Mouse (Mus musculus): ENCODE measurements around the gene Mapk13. TPM values are rescaled to one million over a fixed set of nuclear protein-coding genes. Genes with fewer than 3 reads are reported as not detected.

The Mapk13 gene
- polyA plus RNA-seq, 1 experiment = 12.4 TPM

- Histone ChIP-seq H3K4me3 (ENCODE audit: insufficient read depth, low read length) (no peak overlapping the region), H3K4me1 (ENCODE audit: control insufficient read depth, insufficient read depth, low read length) (no peaks in the 10 kb centered on the region), H3K27ac (ENCODE audit: insufficient read depth, low read length) (no peak overlapping the region)
- no peak for TF ChIP-seq POLR2A (IDR thresholded peaks at IDR 0.05; ENCODE audit: low read depth, low read length)
- TF ChIP-seq CTCF (IDR thresholded peaks at IDR 0.05; ENCODE audit: borderline replicate concordance, insufficient read depth, low read length) = no peak
Measured at GRCm38 (mm10) chr17:28745773-28746172, 23.3 kb upstream of the Mapk13 start.

- Histone ChIP-seq H3K4me3 (ENCODE audit: insufficient read depth, low read length) (no peak overlapping the region), H3K27ac (ENCODE audit: insufficient read depth, low read length) (no peak overlapping the region), H3K4me1 (ENCODE audit: control insufficient read depth, insufficient read depth, low read length) (no peaks in the 10 kb centered on the region)
- TF ChIP-seq CTCF (IDR thresholded peaks at IDR 0.05; ENCODE audit: borderline replicate concordance, insufficient read depth, low read length) (no peak), POLR2A (IDR thresholded peaks at IDR 0.05; ENCODE audit: low read depth, low read length) (no peak)
Measured at GRCm38 (mm10) chr17:28748001-28748400, 21.1 kb upstream of the Mapk13 start.

DNA sequence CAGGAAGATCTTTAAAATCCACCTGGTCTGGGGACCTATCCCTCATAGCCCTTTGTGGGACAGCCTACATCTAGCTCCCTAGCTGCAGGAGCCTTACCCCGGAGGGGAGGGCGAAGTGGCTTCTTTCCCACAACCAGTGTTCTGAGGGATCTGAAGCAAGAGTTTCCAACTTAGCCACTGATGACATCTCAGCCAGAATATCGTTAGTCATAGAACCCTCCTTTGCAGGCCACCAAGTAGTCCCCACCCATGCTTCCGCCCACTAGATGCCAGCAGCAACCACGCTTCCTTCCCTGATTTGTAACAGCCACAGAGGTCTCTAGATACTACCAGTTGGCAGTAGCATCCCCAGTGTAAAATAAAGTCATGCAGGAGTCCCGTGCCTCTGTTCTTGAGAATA, 18.5 kb upstream of the Mapk13 start:
- Histone ChIP-seq H3K27ac (ENCODE audit: insufficient read depth, low read length) (no peak overlapping the region), H3K4me3 (ENCODE audit: insufficient read depth, low read length) (no peak overlapping the region), H3K4me1 (ENCODE audit: control insufficient read depth, insufficient read depth, low read length) (no peaks in the 10 kb centered on the region)
- TF ChIP-seq POLR2A (IDR thresholded peaks at IDR 0.05; ENCODE audit: low read depth, low read length) = no peak

- TF ChIP-seq CTCF (IDR thresholded peaks at IDR 0.05; ENCODE audit: borderline replicate concordance, insufficient read depth, low read length) (no peak), POLR2A (IDR thresholded peaks at IDR 0.05; ENCODE audit: low read depth, low read length) (no peak)
- no peaks in the 10 kb centered on the region for H3K4me1 ChIP-seq (ENCODE audit: control insufficient read depth, insufficient read depth, low read length)
- no peak overlapping the region for H3K27ac ChIP-seq (ENCODE audit: insufficient read depth, low read length)
- H3K4me3 ChIP-seq (ENCODE audit: insufficient read depth, low read length) = no peak overlapping the region
Measured at GRCm38 (mm10) chr17:28756447-28756846, 12.7 kb upstream of the Mapk13 start.

DNA sequence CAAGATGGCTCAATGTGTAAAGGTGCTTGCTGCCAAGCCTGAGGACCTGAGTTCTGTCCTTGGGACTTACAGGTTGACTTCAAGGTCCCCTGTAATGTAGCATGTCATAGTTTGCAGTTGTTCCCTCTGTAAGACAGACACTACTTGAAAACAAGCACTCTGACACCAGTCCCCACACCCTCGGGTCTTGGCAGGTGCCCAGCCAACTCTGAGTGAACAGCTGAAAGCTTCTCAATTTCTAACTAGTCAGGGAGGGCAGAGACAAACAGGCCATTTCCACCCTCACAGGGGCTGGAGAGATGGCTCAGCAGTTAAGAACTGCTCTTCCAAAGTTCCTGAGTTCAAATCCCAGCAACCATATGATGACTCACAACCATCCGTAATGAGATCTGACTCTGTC, 11.6 kb upstream of the Mapk13 start:
- Histone ChIP-seq H3K4me1 (ENCODE audit: control insufficient read depth, insufficient read depth, low read length) (no peaks in the 10 kb centered on the region), H3K4me3 (ENCODE audit: insufficient read depth, low read length) (no peak overlapping the region)
- no peak for TF ChIP-seq POLR2A (IDR thresholded peaks at IDR 0.05; ENCODE audit: low read depth, low read length)
- TF ChIP-seq CTCF (IDR thresholded peaks at IDR 0.05; ENCODE audit: borderline replicate concordance, insufficient read depth, low read length) = no peak

DNA sequence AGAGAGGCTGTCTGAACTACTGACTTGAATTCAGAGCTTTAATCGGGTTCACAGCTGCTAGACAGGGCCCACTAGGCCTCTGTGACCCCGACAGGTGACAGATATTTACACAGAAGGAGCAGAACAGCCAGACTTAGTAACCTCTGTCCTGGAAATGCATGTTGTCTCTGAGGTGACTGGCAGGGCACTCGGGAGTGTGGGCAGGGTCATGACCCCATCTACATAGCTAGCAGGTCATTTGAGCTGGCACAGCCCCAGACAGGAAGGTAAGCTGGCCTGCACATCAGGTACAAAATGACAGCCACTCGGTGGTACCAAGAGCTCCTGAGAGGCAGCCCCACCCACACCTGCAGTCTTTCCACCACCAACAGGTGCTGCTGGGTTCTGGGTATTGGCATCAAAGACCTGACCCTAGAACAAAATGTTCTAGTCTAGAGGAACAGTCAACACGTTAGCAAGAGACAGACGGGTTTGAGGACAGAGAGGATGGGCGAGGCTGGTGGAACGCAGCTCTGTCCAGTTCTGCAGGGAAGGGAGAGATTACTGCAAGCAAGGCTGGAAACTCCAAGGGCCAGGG, 8.3 kb upstream of the Mapk13 start:
- Histone ChIP-seq H3K4me3 (ENCODE audit: insufficient read depth, low read length) (no peak overlapping the region), H3K27ac (ENCODE audit: insufficient read depth, low read length) (no peak overlapping the region), H3K4me1 (ENCODE audit: control insufficient read depth, insufficient read depth, low read length) (no peaks in the 10 kb centered on the region)
- TF ChIP-seq POLR2A (IDR thresholded peaks at IDR 0.05; ENCODE audit: low read depth, low read length) (no peak), CTCF (IDR thresholded peaks at IDR 0.05; ENCODE audit: borderline replicate concordance, insufficient read depth, low read length) (no peak)

More for the DNA sequence above, 11.6 kb upstream of the Mapk13 start:
- H3K27ac ChIP-seq (ENCODE audit: insufficient read depth, low read length) = no peak overlapping the region

DNA sequence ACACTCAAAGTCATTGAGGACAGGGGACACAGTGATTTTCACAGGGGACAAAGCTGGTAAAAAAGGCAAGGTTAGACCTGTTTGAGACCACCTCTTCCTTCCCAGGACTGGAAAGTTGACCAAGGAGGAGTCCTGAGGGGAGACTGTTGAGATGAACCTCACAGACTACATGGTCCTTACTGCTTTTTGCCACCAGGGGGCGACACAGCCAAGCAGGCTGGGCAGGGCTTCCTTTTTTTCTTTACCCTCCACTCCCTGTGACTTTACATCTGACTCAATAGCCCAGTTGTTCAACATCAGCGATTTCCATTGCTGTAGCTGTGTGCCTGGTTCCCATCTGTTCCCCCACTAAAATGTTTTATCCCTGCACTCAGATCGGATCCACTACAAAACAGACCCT, 7.2 kb upstream of the Mapk13 start:
- Histone ChIP-seq H3K4me1 (ENCODE audit: control insufficient read depth, insufficient read depth, low read length) (no peaks in the 10 kb centered on the region), H3K4me3 (ENCODE audit: insufficient read depth, low read length) (no peak overlapping the region), H3K27ac (ENCODE audit: insufficient read depth, low read length) (no peak overlapping the region)
- TF ChIP-seq POLR2A (IDR thresholded peaks at IDR 0.05; ENCODE audit: low read depth, low read length) = no peak
- peak; percentile 85 for TF ChIP-seq CTCF (IDR thresholded peaks at IDR 0.05; ENCODE audit: borderline replicate concordance, insufficient read depth, low read length)

GRCm38 (mm10) chr17:28766203-28766602, 2.9 kb upstream of the Mapk13 start:
- H3K4me1 ChIP-seq (ENCODE audit: control insufficient read depth, insufficient read depth, low read length) = no peaks in the 10 kb centered on the region
- no peak overlapping the region for H3K4me3 ChIP-seq (ENCODE audit: insufficient read depth, low read length)
- H3K27ac ChIP-seq (ENCODE audit: insufficient read depth, low read length) = peak overlapping the region; percentile 66; the same call in 1 of the 2 replicates
- no peak for TF ChIP-seq POLR2A (IDR thresholded peaks at IDR 0.05; ENCODE audit: low read depth, low read length)
- TF ChIP-seq CTCF (IDR thresholded peaks at IDR 0.05; ENCODE audit: borderline replicate concordance, insufficient read depth, low read length) = no peak

GRCm38 (mm10) chr17:28766781-28767515, 2.1 kb upstream of the Mapk13 start:
- Histone ChIP-seq H3K27ac (ENCODE audit: insufficient read depth, low read length) (peak overlapping the region; percentile 66; the same call in 1 of the 2 replicates), H3K4me1 (ENCODE audit: control insufficient read depth, insufficient read depth, low read length) (no peaks in the 10 kb centered on the region), H3K4me3 (ENCODE audit: insufficient read depth, low read length) (no peak overlapping the region)
- TF ChIP-seq POLR2A (IDR thresholded peaks at IDR 0.05; ENCODE audit: low read depth, low read length) (no peak), CTCF (IDR thresholded peaks at IDR 0.05; ENCODE audit: borderline replicate concordance, insufficient read depth, low read length) (no peak)

DNA sequence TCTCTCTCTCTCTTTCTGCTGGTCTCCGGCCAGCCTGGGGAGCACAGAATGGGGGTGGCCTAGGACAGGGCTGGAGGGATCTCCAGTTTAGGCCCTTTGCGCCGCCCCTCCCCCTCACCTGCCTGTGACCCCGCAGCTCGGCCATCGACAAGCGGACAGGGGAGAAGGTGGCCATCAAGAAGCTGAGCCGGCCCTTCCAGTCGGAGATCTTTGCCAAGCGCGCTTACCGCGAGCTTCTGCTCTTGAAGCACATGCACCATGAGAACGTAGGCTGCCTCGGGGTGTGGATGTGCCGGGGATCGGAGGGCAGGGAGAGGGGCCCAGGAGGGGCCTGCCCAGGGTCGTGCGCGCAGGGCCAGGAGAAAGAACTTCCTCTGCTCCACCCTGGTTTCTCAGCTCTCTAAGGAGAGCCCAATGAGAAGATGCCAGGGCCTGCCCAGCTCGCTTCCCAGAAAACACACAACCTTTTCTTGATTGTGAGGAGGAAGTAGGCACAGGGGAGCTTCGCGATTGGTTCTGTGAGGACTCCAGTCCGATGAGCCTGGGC, 851 bp downstream of the Mapk13 start:
- Histone ChIP-seq H3K4me3 (ENCODE audit: insufficient read depth, low read length) (peak overlapping the region; percentile 40; the same call in 1 of the 2 replicates), H3K27ac (ENCODE audit: insufficient read depth, low read length) (no peak overlapping the region), H3K4me1 (ENCODE audit: control insufficient read depth, insufficient read depth, low read length) (no peaks in the 10 kb centered on the region)
- TF ChIP-seq CTCF (IDR thresholded peaks at IDR 0.05; ENCODE audit: borderline replicate concordance, insufficient read depth, low read length) (no peak), POLR2A (IDR thresholded peaks at IDR 0.05; ENCODE audit: low read depth, low read length) (0 out of 2 replicates have a peak, but pooled peaks have one; percentile 35)
